Comparison of ENCODE assay signal across 13 mouse cellular contexts in the genomic region with DNA sequence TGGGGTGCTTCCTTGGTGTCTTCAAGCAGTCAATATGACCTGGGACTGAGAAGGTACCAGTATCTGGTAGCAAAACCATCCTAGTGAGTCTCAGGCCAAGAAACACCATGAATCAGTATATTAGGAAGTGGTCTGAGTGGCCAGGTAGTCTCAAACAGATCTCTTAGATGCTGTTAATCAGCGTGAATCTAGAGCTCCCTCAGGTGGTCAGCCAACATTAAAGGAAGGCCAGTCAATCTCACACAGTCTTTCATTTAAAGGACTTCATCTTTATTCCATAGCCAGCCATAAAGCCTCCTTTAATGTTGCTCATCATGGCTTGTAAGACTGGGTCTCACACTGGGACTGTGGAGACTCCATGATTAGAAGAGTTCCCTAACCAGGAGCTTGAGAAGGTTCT. TPM values are rescaled to one million over a fixed set of nuclear protein-coding genes. Genes with fewer than 3 reads are reported as not detected.
"Had no signal": no experiment of that assay in that cellular context is flagged by ENCODE, and none has a peak within 500 bp of the region (broad histone marks: within the 10 kb centered on the region; RNA-seq: fewer than 3 reads in every experiment).

No protein-coding gene starts in this region.

- H3K4me1 ChIP-seq: limb, embryonic 15.5 days; liver, embryonic 13.5 days; midbrain, embryonic 12.5 days; stomach, embryonic 15.5 days had no signal

- H3K4me2 ChIP-seq: limb, embryonic 15.5 days; liver, embryonic 13.5 days; midbrain, embryonic 12.5 days; stomach, embryonic 15.5 days had no signal

- DNase-seq: kidney, postnatal 10 days; kidney, postnatal 4 days; liver, embryonic 13.5 days; lung, adult 18-20 months; right cerebral cortex, postnatal 14 days; thymus, postnatal 4 days had no signal

- H3K4me3 ChIP-seq: left cerebral cortex, adult 2 months; limb, embryonic 15.5 days; liver, embryonic 13.5 days; midbrain, embryonic 12.5 days; stomach, embryonic 15.5 days had no signal

- H3K27me3 ChIP-seq: limb, embryonic 15.5 days; liver, embryonic 13.5 days; midbrain, embryonic 12.5 days; stomach, embryonic 15.5 days had no signal

- H3K27ac ChIP-seq: left cerebral cortex, adult 2 months; limb, embryonic 15.5 days; liver, embryonic 13.5 days; midbrain, embryonic 12.5 days; stomach, embryonic 15.5 days had no signal

- H3K9me3 ChIP-seq: limb, embryonic 15.5 days; liver, embryonic 13.5 days; stomach, embryonic 15.5 days had no signal

- H3K9ac ChIP-seq: limb, embryonic 15.5 days; liver, embryonic 13.5 days; midbrain, embryonic 12.5 days; stomach, embryonic 15.5 days had no signal

- H3K36me3 ChIP-seq: limb, embryonic 15.5 days; liver, embryonic 13.5 days; midbrain, embryonic 12.5 days; stomach, embryonic 15.5 days had no signal

RNA-seq across cellular contexts. Expression of gene AU018091, which starts 25.7 kb away (rescaled TPM):
- polyA plus RNA-seq: liver, embryonic 13.5 days; lung, embryonic 16.5 days; midbrain, postnatal 0 days; neural tube, embryonic 14.5 days had no signal
